Mouse (Mus musculus): Measurements from ENCODE around the gene Ccdc34.

DNA sequence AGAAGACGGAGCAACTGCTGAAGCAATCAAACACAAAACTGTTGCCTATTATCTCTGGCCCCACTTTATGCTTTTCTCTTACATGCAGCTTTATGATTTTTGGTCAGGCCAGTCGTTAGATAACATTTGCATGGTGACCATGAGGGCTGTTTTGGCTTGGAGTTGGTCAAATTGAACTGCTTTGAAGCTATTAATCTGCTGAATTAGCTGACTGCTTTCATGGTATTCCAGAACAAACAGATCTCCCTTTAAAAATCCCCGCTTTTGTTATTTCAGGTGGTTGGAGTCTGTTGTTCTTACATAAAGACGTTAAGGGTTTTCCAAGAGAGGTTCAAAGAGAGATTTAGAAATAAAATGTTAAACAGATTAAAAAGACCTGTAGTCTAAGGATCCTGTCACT is 40.8 kb downstream of the Ccdc34 start:
- TF ChIP-seq POLR2A (IDR thresholded peaks at IDR 0.05; ENCODE audit: insufficient read depth, low read depth, low read length) (no peak), CTCF (IDR thresholded peaks at IDR 0.05; ENCODE audit: insufficient read depth, low read depth, low read length) (no peak)

Data from olfactory bulb, adult 2 months (tissue).